ENCODE assay signal across 11 mouse cellular contexts in the genomic region with DNA sequence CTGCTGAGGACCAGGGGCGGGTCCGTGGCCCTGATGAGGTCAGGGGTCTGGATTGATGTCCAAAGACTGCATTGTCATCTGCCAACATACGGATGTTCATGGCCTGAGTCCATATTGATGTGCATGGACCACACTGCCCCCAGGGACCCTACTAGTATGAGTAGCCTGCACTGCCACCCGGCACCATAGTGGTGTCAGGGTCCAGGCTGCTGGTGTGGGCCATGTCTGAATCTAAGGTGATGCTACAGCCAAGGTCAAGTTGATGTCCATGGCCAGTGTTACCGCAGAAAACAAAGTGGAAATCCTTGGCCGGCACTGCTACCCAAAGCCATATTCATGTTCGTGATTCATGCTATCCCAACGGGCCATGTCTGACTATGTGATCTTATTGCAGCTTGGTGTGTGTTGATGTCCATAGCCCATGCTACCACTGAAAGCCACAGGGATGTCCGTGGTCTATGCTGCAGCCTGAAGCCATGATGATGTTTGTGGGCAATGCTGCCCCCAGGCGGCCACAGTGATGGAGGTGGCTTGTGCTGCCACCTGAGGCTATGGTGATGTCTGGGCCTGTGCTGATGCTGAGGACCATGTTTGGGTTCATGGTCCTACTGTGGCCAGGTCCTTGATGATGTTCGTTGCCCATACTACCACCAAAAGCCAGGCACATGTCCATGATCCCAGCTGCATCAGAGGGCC.
DNase-seq lines count a peak whose midpoint lies in the region; ATAC-seq and TF ChIP-seq lines count a peak whose summit lies in the region.
"Had no signal": no experiment of that assay in that cellular context is flagged by ENCODE, and none has a peak within 500 bp of the region (broad histone marks: within the 10 kb centered on the region; RNA-seq: fewer than 3 reads in every experiment).

No protein-coding gene starts in this region.

- no peak for DNase-seq in heart, adult 2 months
- DNase-seq in retina, embryonic 14.5 days (ENCODE audit: low spot score) = peak; percentile 18
- DNase-seq in retina, postnatal 1 day = no peak
- DNase-seq in embryonic facial prominence, embryonic 11.5 days (ENCODE audit: low spot score) = no peak
- DNase-seq in heart, postnatal 4 days = no peak
- no peak for DNase-seq in right cerebral cortex, postnatal 14 days
- DNase-seq: layer of hippocampus, adult 9-11 months; lung, postnatal 4 days had no signal

- H3K4me2 ChIP-seq in heart, embryonic 11.5 days = no peak overlapping the region
- no peak overlapping the region for H3K4me2 ChIP-seq in embryonic facial prominence, embryonic 11.5 days (ENCODE audit: low read depth, low read length)
- no peak overlapping the region for H3K4me2 ChIP-seq in stomach, embryonic 16.5 days (ENCODE audit: low read depth, low read length)
- H3K4me2 ChIP-seq: embryonic facial prominence, embryonic 13.5 days had no signal

- H3K27me3 ChIP-seq in heart, embryonic 11.5 days (ENCODE audit: control insufficient read depth, insufficient read depth, low read length) = no peaks in the 10 kb centered on the region
- H3K27me3 ChIP-seq in heart, adult 2 months (ENCODE audit: control insufficient read depth, insufficient read depth, low read length) = no peaks in the 10 kb centered on the region
- H3K27me3 ChIP-seq in embryonic facial prominence, embryonic 11.5 days (ENCODE audit: control insufficient read depth, insufficient read depth, low read length) = no peaks in the 10 kb centered on the region
- no peaks in the 10 kb centered on the region for H3K27me3 ChIP-seq in stomach, embryonic 16.5 days (ENCODE audit: control insufficient read depth, insufficient read depth, low read length)
- H3K27me3 ChIP-seq: embryonic facial prominence, embryonic 13.5 days had no signal

- no peak for TF ChIP-seq EP300 in heart, adult 2 months (IDR thresholded peaks at IDR 0.05; ENCODE audit: insufficient read depth, low read depth, low read length)

- H3K9ac ChIP-seq in heart, embryonic 11.5 days (ENCODE audit: low read depth, low read length) = no peak overlapping the region
- H3K9ac ChIP-seq in heart, adult 2 months (ENCODE audit: low read depth, low read length) = no peak overlapping the region
- no peak overlapping the region for H3K9ac ChIP-seq in embryonic facial prominence, embryonic 11.5 days (replicated peaks; ENCODE audit: low read length)
- no peak overlapping the region for H3K9ac ChIP-seq in stomach, embryonic 16.5 days (ENCODE audit: low read length)
- H3K9ac ChIP-seq: embryonic facial prominence, embryonic 13.5 days had no signal

- TF ChIP-seq CTCF in heart, adult 2 months (IDR thresholded peaks at IDR 0.05) = no peak

- no peak overlapping the region for H3K4me3 ChIP-seq in heart, embryonic 11.5 days (ENCODE audit: low read depth, low read length)
- H3K4me3 ChIP-seq in heart, adult 2 months = no peak overlapping the region
- H3K4me3 ChIP-seq in embryonic facial prominence, embryonic 11.5 days (ENCODE audit: low read depth, low read length) = no peak overlapping the region
- no peak overlapping the region for H3K4me3 ChIP-seq in stomach, embryonic 16.5 days (replicated peaks; ENCODE audit: low read length)
- H3K4me3 ChIP-seq: embryonic facial prominence, embryonic 13.5 days had no signal

- no peaks in the 10 kb centered on the region for H3K36me3 ChIP-seq in heart, embryonic 11.5 days (ENCODE audit: control insufficient read depth, insufficient read depth, low read length)
- H3K36me3 ChIP-seq in heart, adult 2 months (ENCODE audit: control insufficient read depth, insufficient read depth, low read length) = no peaks in the 10 kb centered on the region
- H3K36me3 ChIP-seq in embryonic facial prominence, embryonic 11.5 days (replicated peaks; ENCODE audit: control insufficient read depth, insufficient read depth, low read depth, low read length) = no peaks in the 10 kb centered on the region
- H3K36me3 ChIP-seq in stomach, embryonic 16.5 days (ENCODE audit: control insufficient read depth, insufficient read depth, low read length) = no peaks in the 10 kb centered on the region
- H3K36me3 ChIP-seq: embryonic facial prominence, embryonic 13.5 days had no signal

- 74% methylated on average over 11 of the region's 11 CpGs for WGBS in heart, embryonic 11.5 days (ENCODE audit: insufficient replicate concordance)
- 80% methylated on average over 11 of the region's 11 CpGs for WGBS in heart, adult 2 months
- WGBS in embryonic facial prominence, embryonic 11.5 days = 80% methylated on average over 11 of the region's 11 CpGs
- 78% methylated on average over 11 of the region's 11 CpGs for WGBS in stomach, embryonic 16.5 days

- 0 out of 2 replicates have a peak, but pooled peaks have one; percentile 22 for ATAC-seq in heart, embryonic 11.5 days (replicated peaks; ENCODE audit: insufficient number of reproducible peaks, low FRiP score, low TSS enrichment)
- ATAC-seq in embryonic facial prominence, embryonic 11.5 days (replicated peaks; ENCODE audit: insufficient number of reproducible peaks, low FRiP score, low TSS enrichment, low read depth) = 0 out of 2 replicates have a peak, but pooled peaks have one; percentile 52
- peak; percentile 44; the same call in 1 of the 2 replicates for ATAC-seq in stomach, embryonic 16.5 days (ENCODE audit: insufficient read depth, low FRiP score)

- H3K9me3 ChIP-seq in heart, embryonic 11.5 days (replicated peaks; ENCODE audit: control insufficient read depth, low read length) = no peaks in the 10 kb centered on the region
- no peaks in the 10 kb centered on the region for H3K9me3 ChIP-seq in embryonic facial prominence, embryonic 11.5 days (replicated peaks; ENCODE audit: control insufficient read depth, low read length)
- H3K9me3 ChIP-seq in stomach, embryonic 16.5 days (replicated peaks; ENCODE audit: control insufficient read depth, low read length) = no peaks in the 10 kb centered on the region
- H3K9me3 ChIP-seq: embryonic facial prominence, embryonic 13.5 days had no signal

- no peak overlapping the region for H3K27ac ChIP-seq in heart, embryonic 11.5 days (ENCODE audit: low read depth, low read length)
- H3K27ac ChIP-seq in heart, adult 2 months = no peak overlapping the region
- H3K27ac ChIP-seq in embryonic facial prominence, embryonic 11.5 days (replicated peaks; ENCODE audit: low read depth, low read length) = no peak overlapping the region
- H3K27ac ChIP-seq in stomach, embryonic 16.5 days (ENCODE audit: low read length) = no peak overlapping the region
- H3K27ac ChIP-seq: embryonic facial prominence, embryonic 13.5 days had no signal

- no peaks in the 10 kb centered on the region for H3K79me2 ChIP-seq in heart, adult 2 months (replicated peaks; ENCODE audit: control insufficient read depth, insufficient read depth, low read length)

- TF ChIP-seq POLR2A in heart, adult 2 months (IDR thresholded peaks at IDR 0.05; ENCODE audit: insufficient read depth, low read depth, low read length) = no peak

- H3K4me1 ChIP-seq in heart, embryonic 11.5 days (ENCODE audit: control insufficient read depth, insufficient read depth, low read length) = no peaks in the 10 kb centered on the region
- H3K4me1 ChIP-seq in heart, adult 2 months (ENCODE audit: control insufficient read depth, insufficient read depth, low read length) = no peaks in the 10 kb centered on the region
- no peaks in the 10 kb centered on the region for H3K4me1 ChIP-seq in embryonic facial prominence, embryonic 11.5 days (ENCODE audit: control insufficient read depth, insufficient read depth, low read length)
- H3K4me1 ChIP-seq in stomach, embryonic 16.5 days (ENCODE audit: control insufficient read depth, insufficient read depth, low read length) = no peaks in the 10 kb centered on the region
- H3K4me1 ChIP-seq: embryonic facial prominence, embryonic 13.5 days had no signal

- intact Hi-C loops in heart, adult 2 months (cut with DNase I) = no loop called here
